Mouse (Mus musculus) kidney, embryonic 14.5 days (tissue): ENCODE results near the gene C1ra. TPM values are rescaled to one million over a fixed set of nuclear protein-coding genes. Genes with fewer than 3 reads are reported as not detected.
"Not testable (repeated sequence)": the region's sequence is repeated elsewhere in the genome, so short reads cannot be mapped to it uniquely, and the experiment has no call there.

ENCODE experiments used
- ATAC-seq: fragments of 200-750 bp; cut with Nextera tagmentation; 2 replicates; pipeline ENCODE4 v1.8.0; 2017; ENCODE audit warnings: moderate number of reproducible peaks, mild to moderate bottlenecking, moderate TSS enrichment, moderate library complexity; ENCODE audit not compliant: low FRiP score, low TSS enrichment
- H3K27ac ChIP-seq: fragments of 300-500 bp; sonication (generic); 2 replicates; pipeline ENCODE4 v1.5.1; 2014; ENCODE audit warnings: low read depth, mild to moderate bottlenecking, low read length, moderate library complexity, mixed read lengths
- H3K27me3 ChIP-seq: fragments of 300-500 bp; sonication (generic); 2 replicates; pipeline ENCODE4 v1.6.1; 2014; ENCODE audit warnings: mild to moderate bottlenecking, low read length; ENCODE audit not compliant: control insufficient read depth, insufficient read depth
- H3K36me3 ChIP-seq: fragments of 300-500 bp; sonication (generic); 2 replicates; pipeline ENCODE4 v1.6.1; 2014; ENCODE audit warnings: low read length, mixed read lengths; ENCODE audit not compliant: control insufficient read depth, insufficient read depth
- H3K4me1 ChIP-seq: fragments of 300-500 bp; sonication (generic); 2 replicates; pipeline ENCODE4 v1.6.1; 2014; ENCODE audit warnings: low read length, mixed read lengths; ENCODE audit not compliant: control insufficient read depth, insufficient read depth
- H3K4me2 ChIP-seq: fragments of 300-500 bp; sonication (generic); replicated peaks from 2 replicates; pipeline ENCODE4 v1.6.1; 2014; ENCODE audit warnings: low read depth, mild to moderate bottlenecking, low read length
- H3K4me3 ChIP-seq: fragments of 300-500 bp; sonication (generic); 2 replicates; pipeline ENCODE4 v1.5.1; 2014; ENCODE audit warnings: mild to moderate bottlenecking, low read length
- H3K9ac ChIP-seq: fragments of 300-500 bp; sonication (generic); 2 replicates; pipeline ENCODE4 v1.6.1; 2014; ENCODE audit warnings: low read depth, mild to moderate bottlenecking, low read length, moderate library complexity
- H3K9me3 ChIP-seq: fragments of 300-500 bp; sonication (generic); 2 replicates; pipeline ENCODE4 v1.6.1; 2016; ENCODE audit warnings: low read length; ENCODE audit not compliant: control insufficient read depth
- WGBS: fragments of 180-500 bp; shearing (Covaris S2); extraction: QIAGEN DNeasy Blood & Tissue Kit; methylation state at CpG from one replicate; pipeline ENCODE4 v1.1.7; 2014; 5-methylcytosine and 5-hydroxymethylcytosine counted together
- polyA plus RNA-seq: library from polyadenylated mRNA; unstranded; fragments of >200 nt; fragmentation: Nextera tagmentation; extraction: Ambion mirVana; gene quantifications from 2 replicates; pipeline ENCODE4 v1.2.1, GENCODE M21; 2014

C1ra gene
- polyA plus RNA-seq, 1 experiment from 2014 or later: 4.3 TPM

- ATAC-seq: no peak
- H3K36me3 ChIP-seq: no peaks in the 10 kb centered on the region
- no peak overlapping the region for H3K4me3 ChIP-seq
- WGBS: 89% methylated on average over 5 of the region's 5 CpGs
- no peak overlapping the region for H3K27ac ChIP-seq
- H3K4me2 ChIP-seq: no peak overlapping the region
- peaks cover 4% of the 10 kb centered on the region; the same call in 1 of the 2 replicates for H3K9me3 ChIP-seq
- no peaks in the 10 kb centered on the region for H3K27me3 ChIP-seq
- no peaks in the 10 kb centered on the region for H3K4me1 ChIP-seq
- H3K9ac ChIP-seq: no peak overlapping the region
Observed at GRCm38 (mm10) chr6:124496054-124496453, 16.2 kb upstream of the C1ra start.

GRCm38 (mm10) chr6:124499914-124500566, 12.2 kb upstream of the C1ra start:
- no peak overlapping the region for H3K27ac ChIP-seq
- H3K4me2 ChIP-seq: no peak overlapping the region
- H3K9me3 ChIP-seq: peaks cover 4% of the 10 kb centered on the region; the same call in 1 of the 2 replicates
- WGBS: 34% methylated on average over 10 of the region's 10 CpGs
- H3K4me1 ChIP-seq: no peaks in the 10 kb centered on the region
- ATAC-seq: no peak
- H3K4me3 ChIP-seq: no peak overlapping the region
- H3K27me3 ChIP-seq: no peaks in the 10 kb centered on the region
- no peak overlapping the region for H3K9ac ChIP-seq
- H3K36me3 ChIP-seq: no peaks in the 10 kb centered on the region

GRCm38 (mm10) chr6:124501473-124501872, 10.7 kb upstream of the C1ra start:
- 75% methylated on average over 4 of the region's 4 CpGs for WGBS

GRCm38 (mm10) chr6:124502021-124502420, 10.2 kb upstream of the C1ra start:
- Histone ChIP-seq H3K4me2 (no peak overlapping the region), H3K9me3 (no peaks in the 10 kb centered on the region), H3K9ac (no peak overlapping the region), H3K27ac (no peak overlapping the region), H3K4me3 (no peak overlapping the region), H3K4me1 (no peaks in the 10 kb centered on the region), H3K36me3 (no peaks in the 10 kb centered on the region), H3K27me3 (no peaks in the 10 kb centered on the region)
- no peak for ATAC-seq
- WGBS: 87% methylated on average over 5 of the region's 5 CpGs

More at GRCm38 (mm10) chr6:124501473-124501872, 10.7 kb upstream of the C1ra start:
- H3K4me2 ChIP-seq: no peak overlapping the region
- no peak for ATAC-seq
- H3K9ac ChIP-seq: no peak overlapping the region
- no peaks in the 10 kb centered on the region for H3K27me3 ChIP-seq
- no peaks in the 10 kb centered on the region for H3K9me3 ChIP-seq
- H3K36me3 ChIP-seq: no peaks in the 10 kb centered on the region
- no peak overlapping the region for H3K4me3 ChIP-seq
- no peaks in the 10 kb centered on the region for H3K4me1 ChIP-seq
- H3K27ac ChIP-seq: no peak overlapping the region

GRCm38 (mm10) chr6:124505028-124505427, 7.2 kb upstream of the C1ra start:
- no peaks in the 10 kb centered on the region for H3K36me3 ChIP-seq
- no peaks in the 10 kb centered on the region for H3K4me1 ChIP-seq
- H3K27me3 ChIP-seq: no peaks in the 10 kb centered on the region
- no peak overlapping the region for H3K4me3 ChIP-seq
- H3K4me2 ChIP-seq: no peak overlapping the region
- no peaks in the 10 kb centered on the region for H3K9me3 ChIP-seq
- no peak overlapping the region for H3K27ac ChIP-seq
- WGBS: 69% methylated on average over 4 of the region's 4 CpGs
- ATAC-seq: no peak
- H3K9ac ChIP-seq: no peak overlapping the region

- ATAC-seq: no peak
- WGBS: 86% methylated on average over 6 of the region's 6 CpGs
Observed at GRCm38 (mm10) chr6:124506991-124507390, 5.2 kb upstream of the C1ra start.

GRCm38 (mm10) chr6:124508292-124508691, 3.9 kb upstream of the C1ra start:
- no peak overlapping the region for H3K27ac ChIP-seq
- 85% methylated on average over 10 of the region's 10 CpGs for WGBS

More at GRCm38 (mm10) chr6:124506991-124507390, 5.2 kb upstream of the C1ra start:
- no peaks in the 10 kb centered on the region for H3K4me1 ChIP-seq
- H3K4me3 ChIP-seq: no peak overlapping the region
- no peaks in the 10 kb centered on the region for H3K27me3 ChIP-seq
- no peak overlapping the region for H3K9ac ChIP-seq
- H3K27ac ChIP-seq: no peak overlapping the region
- H3K36me3 ChIP-seq: no peaks in the 10 kb centered on the region
- no peak overlapping the region for H3K4me2 ChIP-seq
- no peaks in the 10 kb centered on the region for H3K9me3 ChIP-seq

GRCm38 (mm10) chr6:124509192-124509591, 3.0 kb upstream of the C1ra start:
- H3K4me2 ChIP-seq, H3K27me3 ChIP-seq, H3K27ac ChIP-seq, H3K4me3 ChIP-seq, H3K9me3 ChIP-seq, H3K9ac ChIP-seq, ATAC-seq, H3K4me1 ChIP-seq, H3K36me3 ChIP-seq: not testable (repeated sequence)
- 87% methylated on average over 5 of the region's 5 CpGs for WGBS

More at GRCm38 (mm10) chr6:124508292-124508691, 3.9 kb upstream of the C1ra start:
- Histone ChIP-seq H3K4me1 (no peaks in the 10 kb centered on the region), H3K4me3 (no peak overlapping the region), H3K27me3 (no peaks in the 10 kb centered on the region), H3K36me3 (no peaks in the 10 kb centered on the region), H3K9ac (no peak overlapping the region), H3K9me3 (no peaks in the 10 kb centered on the region), H3K4me2 (no peak overlapping the region)
- ATAC-seq: no peak

GRCm38 (mm10) chr6:124511936-124512335, 269 bp upstream of the C1ra start:
- Histone ChIP-seq H3K27ac (no peak overlapping the region), H3K36me3 (no peaks in the 10 kb centered on the region), H3K4me3 (no peak overlapping the region), H3K4me1 (no peaks in the 10 kb centered on the region), H3K27me3 (no peaks in the 10 kb centered on the region), H3K9me3 (no peaks in the 10 kb centered on the region), H3K9ac (no peak overlapping the region), H3K4me2 (no peak overlapping the region)
- WGBS: 57% methylated on average over 6 of the region's 6 CpGs
- no peak for ATAC-seq
